Mouse (Mus musculus) urinary bladder, adult 18-20 months (tissue): ENCODE results near the gene Sspo.

Experiments used
- DNase-seq, 2 experiments: peaks; one replicate each; pipeline ENCODE4 v3.0.0; 2022; ENCODE audit warnings: low spot score in 2 of 2, mixed read lengths in 2 of 2

Sspo gene

GRCm38 (mm10) chr6:48447929-48448328 lies at the start of gene Sspo:
TSS of gene Sspo (plus strand) at chr6:48448229.
- no peak for DNase-seq

GRCm38 (mm10) chr6:48399906-48400305 lies 48.1 kb upstream of the Sspo start:
- no peak for DNase-seq

DNA sequence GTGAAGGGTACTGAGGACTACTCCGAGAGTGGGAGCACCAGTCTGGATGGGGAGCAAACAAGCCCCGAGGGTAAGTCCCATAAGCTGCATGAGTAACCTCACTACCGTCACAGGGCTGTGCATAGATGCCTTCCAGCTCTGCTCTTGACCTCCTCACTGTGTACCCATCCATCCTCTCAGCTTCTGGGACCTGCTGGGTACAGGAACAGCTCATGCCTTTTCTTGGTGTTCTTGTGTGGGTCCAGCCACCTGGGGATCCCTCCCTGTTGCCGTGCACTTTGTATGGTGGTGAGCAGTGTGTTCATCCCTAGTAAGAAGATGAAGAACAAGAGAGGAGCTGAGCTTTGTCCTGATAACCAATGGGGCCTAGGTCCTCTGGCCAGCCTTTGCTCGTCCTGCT lies 44.0 kb upstream of the Sspo start:
- no peak for DNase-seq

DNA sequence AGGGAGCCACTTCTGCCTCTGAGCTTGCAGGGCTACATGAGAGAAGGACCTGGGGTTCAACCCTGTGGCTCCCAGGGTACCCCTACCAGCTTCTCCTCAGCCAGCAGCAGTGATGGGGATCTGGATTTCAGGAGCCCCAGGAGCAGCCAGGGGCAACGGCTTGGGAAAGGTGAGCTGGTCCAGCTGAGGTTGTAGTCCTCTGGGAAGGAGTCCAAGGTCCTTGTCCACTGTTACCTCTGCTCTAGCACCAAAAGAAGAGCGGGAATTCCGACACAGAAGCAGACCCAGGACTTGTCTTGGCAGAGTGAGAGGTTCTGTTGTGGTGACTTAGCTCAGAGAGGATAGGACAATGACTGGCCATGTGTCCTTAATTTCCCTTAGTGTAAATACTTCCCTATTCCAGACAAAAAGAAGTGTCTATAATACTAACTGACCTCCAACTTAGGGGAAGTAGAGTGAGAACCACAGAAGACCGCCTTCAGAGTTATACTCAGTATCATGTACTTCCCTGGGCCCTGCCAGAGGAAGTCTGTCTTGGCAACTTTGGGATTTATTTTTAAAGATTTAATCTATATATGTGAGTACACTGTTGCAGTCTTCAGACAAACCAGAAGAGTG lies 38.2 kb upstream of the Sspo start:
- no peak for DNase-seq

GRCm38 (mm10) chr6:48410551-48410950 lies 37.5 kb upstream of the Sspo start:
- no peak for DNase-seq

DNA sequence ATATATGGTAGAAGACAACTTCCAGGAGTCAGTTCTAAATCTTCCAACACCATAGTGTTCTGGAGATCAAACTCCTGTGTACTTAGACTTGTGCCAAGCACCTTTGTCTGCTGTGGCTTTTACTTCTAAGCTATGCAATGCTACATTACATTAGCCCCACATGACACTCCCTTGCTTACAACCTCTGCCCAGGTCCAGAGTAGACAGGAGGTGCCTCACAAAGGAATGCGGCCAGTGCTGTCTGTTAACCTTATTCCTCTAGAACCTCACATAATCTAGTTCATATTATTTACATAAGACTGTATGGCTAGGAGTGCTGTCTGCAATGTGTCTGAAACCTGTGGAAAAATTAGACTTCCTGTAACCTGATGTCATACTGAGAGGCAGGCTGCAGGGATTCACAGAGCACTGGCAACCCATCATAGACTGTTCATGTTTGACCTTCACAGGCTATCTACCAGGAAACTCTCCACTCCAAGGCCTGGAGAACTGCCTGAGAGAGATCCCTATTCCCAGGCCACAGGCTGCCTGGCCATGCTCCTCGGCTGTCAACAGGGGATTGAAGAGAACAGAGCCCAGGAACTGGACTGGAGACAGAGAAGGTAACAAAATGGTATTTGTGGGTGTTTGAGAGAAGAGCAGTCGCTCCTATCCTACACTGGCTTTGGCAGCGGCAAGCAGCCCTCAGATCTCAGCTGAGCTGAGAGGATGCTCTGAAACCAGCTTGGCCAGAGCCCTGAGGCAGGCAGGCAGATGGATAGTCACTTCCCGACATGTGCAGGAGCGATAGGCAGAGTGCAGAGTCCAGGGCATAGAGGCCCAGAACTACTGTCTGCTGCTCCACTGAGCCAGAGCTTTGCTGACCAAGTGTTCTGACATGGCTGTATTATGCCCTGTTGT lies 36.6 kb upstream of the Sspo start:
- no peak for DNase-seq

- no peak for DNase-seq
Measured at GRCm38 (mm10) chr6:48412147-48412546, 35.9 kb upstream of the Sspo start.

GRCm38 (mm10) chr6:48412662-48413061 lies 35.4 kb upstream of the Sspo start:
- DNase-seq = no peak

DNA sequence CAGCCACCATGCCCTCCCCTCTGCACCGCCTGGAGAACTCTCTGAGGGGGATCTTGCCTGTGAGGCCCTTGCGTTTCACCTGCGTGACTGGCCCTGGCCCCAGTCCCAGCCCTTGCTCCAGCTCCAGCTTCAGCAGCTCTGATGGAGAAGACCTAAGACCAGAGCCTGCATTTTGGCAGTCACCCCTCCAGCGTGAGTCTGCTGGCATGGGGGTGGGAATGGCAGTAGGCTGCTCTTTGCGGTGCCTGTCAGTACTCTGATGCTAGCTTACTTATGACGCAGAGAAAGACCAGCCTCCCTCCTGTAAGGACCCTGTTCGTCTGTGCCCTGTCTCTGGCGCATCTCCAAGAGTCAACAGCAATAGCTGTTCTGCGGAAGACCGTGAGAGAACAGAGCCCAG lies 34.9 kb upstream of the Sspo start:
- no peak for DNase-seq

DNA sequence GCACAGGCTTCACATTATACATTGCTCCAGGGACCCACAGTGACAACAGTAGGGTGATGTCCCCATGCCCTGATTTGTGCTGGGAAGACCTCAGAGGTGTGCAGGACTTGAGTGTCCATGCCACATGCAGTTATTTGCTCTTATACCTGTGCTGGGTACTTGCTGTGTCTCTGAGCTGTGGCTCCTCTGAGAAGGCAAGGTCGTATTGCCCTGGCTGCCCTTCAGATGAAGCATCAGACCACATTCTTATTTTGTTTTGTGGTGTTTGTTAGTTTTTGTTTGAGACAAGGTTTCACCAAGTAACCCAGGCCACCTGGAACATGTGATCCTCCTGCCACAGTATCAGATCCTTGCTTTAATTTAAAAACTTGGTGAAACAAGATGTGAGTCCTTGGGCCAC lies 33.1 kb upstream of the Sspo start:
- DNase-seq = no peak

GRCm38 (mm10) chr6:48415636-48416035 lies 32.4 kb upstream of the Sspo start:
- no peak for DNase-seq

DNA sequence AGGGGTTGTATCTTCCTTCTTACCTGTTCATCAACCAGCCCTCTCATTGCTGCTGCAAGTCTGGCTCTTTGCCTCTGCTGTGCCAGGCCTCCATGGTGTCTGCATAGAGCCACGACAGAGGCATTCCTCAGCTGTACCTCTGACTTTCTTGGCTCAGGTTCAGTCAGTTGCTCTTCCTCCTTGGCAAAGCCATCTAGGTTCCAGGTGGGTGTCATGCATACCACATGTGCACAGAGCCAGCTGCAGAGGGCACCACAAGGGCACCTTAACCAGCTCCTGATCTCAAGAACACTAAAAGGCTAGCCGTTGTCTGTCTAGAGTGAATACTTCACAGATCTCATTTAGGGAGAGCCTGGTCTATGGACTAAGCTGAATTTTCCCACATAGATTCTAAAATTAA lies 31.5 kb upstream of the Sspo start:
- no peak for DNase-seq

- DNase-seq = no peak
Measured at GRCm38 (mm10) chr6:48420647-48421046, 27.4 kb upstream of the Sspo start.

- no peak for DNase-seq
Measured at GRCm38 (mm10) chr6:48423336-48423735, 24.7 kb upstream of the Sspo start.

DNA sequence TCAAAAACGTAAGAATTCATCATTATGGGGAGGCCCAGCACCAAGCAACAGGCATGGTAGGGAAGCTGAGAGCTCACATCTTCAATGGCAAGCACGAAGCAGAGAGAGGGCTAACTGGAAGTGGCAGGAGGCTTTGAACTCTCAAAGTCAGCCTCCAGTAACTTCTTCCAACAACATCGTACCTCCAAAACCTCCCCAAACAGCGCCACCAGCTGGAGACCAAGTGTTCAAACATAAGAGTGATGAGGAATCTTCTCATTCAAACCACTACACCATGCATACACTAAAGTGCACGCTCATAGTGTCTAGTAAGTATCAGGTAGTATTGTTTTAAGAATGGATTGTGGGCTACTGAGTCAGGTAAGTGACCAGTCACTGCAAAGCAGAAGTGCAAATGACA lies 24.0 kb upstream of the Sspo start:
- DNase-seq = no peak

GRCm38 (mm10) chr6:48426956-48427355 lies 21.1 kb upstream of the Sspo start:
- no peak for DNase-seq

- DNase-seq = no peak
Measured at GRCm38 (mm10) chr6:48428769-48429557, 19.1 kb upstream of the Sspo start.

DNA sequence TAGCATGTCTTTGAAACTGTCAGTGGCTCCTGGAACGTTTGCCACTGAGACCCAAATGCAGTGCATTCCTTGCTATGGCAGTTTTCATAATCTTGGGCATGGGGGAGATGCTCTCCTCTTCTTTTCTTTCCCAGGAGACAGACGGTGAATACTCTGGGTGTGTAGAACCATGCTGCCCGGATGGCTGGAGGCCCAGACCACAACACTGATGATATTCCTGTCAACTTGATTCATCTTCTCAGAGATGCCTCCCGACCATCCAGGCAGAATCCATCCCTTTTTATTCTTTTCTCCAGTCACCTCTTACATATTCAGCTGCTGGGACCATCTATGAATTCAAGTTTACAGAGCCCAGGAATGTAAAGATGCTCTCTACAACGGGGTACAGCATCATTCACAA lies 17.3 kb upstream of the Sspo start:
- no peak for DNase-seq

DNA sequence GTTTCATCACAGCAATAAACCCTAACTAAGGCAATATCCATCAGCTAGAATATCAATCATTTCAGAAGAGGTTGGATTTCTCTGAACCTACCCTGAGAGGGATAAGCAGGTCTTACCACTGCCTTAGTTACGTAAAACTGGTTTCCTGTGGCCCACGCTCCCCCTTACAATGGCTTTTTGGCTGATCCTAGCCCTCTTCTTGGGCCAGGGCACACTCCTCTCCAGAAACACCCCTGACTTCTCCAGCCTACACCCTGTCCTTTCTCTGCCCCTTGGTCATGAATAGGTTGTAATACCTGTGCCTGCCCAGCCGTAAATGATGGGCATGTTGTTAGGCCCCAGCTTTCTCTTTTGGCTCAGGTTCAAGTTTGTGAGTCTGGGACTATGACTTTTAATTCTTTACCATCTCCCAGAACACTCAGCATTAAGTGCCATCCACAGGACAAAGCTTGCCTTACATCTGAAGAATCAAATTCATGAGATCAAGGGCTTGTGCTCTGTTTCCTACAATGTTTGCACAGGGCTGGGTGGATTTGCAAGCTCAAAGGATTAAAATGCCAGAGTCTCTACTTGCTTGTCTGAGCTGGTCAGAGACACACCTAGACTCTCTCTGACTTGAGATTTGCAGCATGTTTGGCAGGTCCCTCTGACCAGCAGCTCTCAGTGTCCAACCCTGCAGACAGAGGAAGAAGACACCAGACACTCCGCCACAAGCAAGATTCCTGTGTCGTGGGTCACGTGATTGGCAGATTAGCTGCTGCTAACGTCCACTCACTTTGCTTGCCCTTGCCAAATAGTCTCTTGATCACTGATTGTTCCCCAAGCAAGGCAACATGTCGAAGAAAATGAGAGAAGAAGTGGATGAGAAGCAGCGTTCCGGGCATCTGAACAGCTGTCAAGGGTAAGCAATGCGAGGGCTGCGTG lies 14.9 kb upstream of the Sspo start:
- DNase-seq = peak in 1 of 2 experiments; percentile 35

- DNase-seq = no peak
Measured at GRCm38 (mm10) chr6:48434651-48435050, 13.4 kb upstream of the Sspo start.

DNA sequence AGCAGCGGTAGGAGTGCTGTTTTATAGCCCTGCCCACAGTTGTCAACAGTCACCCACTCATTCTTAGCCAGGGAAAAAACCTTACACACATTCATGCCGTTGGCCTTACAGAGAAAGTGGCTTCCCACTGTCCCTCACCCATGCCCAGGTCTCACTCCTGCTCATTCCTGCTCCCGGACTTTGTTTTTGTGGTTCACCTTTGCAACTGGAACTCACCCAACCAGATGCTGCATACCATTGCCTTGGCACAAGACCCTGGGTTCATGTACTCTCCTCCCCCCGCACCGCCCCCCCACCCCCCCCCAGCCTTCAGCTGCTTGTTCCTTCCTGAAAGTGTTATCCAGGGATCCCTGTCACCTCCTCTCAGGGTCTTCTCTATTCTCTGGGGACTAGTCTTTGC lies 12.9 kb upstream of the Sspo start:
- no peak for DNase-seq
